Mouse (Mus musculus) c-Kit-positive CD71-positive TER-119-negative erythroid progenitor cells, embryonic 14.5 days (primary cell): Measurements from ENCODE around the gene Syncrip.

ENCODE experiments used
- DNase-seq: peaks from one replicate; pipeline ENCODE4 v3.0.0-alpha.2; 2013; ENCODE audit warnings: low read depth

The Syncrip gene

DNA sequence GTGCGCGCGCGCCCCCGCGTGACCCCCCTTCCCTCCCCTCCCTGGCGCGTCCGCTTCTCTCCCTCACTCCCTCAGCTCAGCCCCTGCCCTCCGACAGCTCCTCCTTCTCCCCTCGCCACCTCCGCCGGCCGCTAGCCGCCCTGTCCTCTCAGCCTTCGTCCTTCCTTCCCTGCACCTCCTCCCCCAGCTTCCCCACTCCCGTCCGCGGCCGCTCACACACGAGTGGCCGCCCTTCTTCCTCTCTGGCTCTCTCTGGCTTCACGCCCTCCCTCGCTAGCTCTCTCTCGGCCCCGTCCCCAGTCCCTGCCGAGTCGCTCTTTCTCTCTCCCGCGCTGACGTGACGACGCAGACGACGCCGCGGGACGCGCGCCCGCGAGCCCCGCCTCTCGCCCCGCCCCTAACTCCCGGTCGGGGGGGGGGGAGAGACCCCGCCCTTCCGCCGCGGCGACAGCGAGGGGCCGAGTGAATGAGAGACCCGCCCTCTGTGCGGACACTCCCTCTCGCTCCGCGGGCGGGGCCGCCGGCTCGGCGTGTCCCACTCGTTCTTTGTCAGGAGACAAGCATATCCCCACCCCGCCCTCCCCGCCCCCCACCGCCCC is at the start of gene Syncrip:
Gene Syncrip, minus strand, starts transcription at position 345 of the 599 bp plus-strand sequence.
- DNase-seq, result peak; percentile 83

GRCm38 (mm10) chr9:88529979-88530580 is 47.7 kb upstream of the Syncrip start:
- no peak for DNase-seq

- no peak for DNase-seq
Observed at GRCm38 (mm10) chr9:88529571-88529970, 47.2 kb upstream of the Syncrip start.

DNA sequence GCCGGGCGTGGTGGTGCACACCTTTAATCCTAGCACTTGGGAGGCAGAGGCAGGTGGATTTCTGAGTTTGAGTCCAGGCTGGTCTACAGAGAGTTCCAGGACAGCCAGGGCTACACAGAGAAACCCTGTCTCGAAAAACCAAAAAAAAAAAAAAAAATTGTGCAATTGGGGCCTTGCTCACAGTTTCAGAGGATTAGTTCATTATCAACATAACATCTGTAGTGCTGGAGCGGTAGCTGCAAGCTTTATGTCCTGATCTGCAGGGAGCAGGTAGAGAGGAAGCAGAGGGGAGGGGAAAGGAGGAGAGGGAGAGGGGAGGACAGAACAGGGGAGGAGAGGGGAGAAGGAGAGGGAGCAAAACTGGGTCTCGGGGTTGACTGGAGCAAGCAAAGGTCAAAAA is 46.4 kb upstream of the Syncrip start:
- DNase-seq, result no peak

GRCm38 (mm10) chr9:88527956-88528355 is 45.6 kb upstream of the Syncrip start:
- DNase-seq, result no peak

- no peak for DNase-seq
Observed at GRCm38 (mm10) chr9:88525341-88525740, 43.0 kb upstream of the Syncrip start.

DNA sequence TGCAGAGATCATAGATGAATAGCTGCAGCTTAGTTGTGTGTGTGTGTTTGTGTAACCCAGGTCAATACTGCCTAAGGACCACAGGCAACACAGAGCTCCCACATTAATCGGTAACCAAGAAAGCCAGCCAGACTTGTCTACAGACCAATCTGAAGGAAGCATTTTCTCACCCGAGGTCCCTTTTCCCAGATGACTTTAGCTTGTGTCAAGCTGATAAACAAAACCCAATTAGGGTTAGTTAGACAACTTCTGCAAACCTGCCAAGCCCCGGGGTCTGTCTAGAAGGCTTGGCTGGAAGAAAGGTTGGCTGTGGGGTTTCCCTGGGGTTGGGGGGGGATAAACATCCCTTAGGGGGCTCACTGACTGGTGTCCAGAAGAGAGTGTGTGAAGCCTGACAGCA is 42.4 kb upstream of the Syncrip start:
- no peak for DNase-seq

- no peak for DNase-seq
Observed at GRCm38 (mm10) chr9:88524367-88524766, 42.0 kb upstream of the Syncrip start.

DNA sequence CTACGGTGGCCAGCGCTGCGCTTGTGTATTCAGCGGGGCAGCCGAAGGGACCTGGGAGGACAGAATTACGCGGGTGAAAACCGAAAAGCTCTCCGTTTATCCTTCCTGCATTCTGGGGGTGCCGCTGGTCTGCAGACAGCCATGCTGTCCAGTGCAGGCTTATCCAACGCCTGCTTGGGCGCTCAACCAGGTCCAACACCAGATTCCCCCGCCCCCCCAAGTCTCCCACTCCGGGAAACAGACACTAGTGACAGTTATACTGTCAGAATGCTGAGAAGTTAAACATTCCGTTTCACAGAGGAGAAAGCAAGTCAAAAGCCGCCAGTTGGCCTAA is 40.9 kb upstream of the Syncrip start:
- no peak for DNase-seq

DNA sequence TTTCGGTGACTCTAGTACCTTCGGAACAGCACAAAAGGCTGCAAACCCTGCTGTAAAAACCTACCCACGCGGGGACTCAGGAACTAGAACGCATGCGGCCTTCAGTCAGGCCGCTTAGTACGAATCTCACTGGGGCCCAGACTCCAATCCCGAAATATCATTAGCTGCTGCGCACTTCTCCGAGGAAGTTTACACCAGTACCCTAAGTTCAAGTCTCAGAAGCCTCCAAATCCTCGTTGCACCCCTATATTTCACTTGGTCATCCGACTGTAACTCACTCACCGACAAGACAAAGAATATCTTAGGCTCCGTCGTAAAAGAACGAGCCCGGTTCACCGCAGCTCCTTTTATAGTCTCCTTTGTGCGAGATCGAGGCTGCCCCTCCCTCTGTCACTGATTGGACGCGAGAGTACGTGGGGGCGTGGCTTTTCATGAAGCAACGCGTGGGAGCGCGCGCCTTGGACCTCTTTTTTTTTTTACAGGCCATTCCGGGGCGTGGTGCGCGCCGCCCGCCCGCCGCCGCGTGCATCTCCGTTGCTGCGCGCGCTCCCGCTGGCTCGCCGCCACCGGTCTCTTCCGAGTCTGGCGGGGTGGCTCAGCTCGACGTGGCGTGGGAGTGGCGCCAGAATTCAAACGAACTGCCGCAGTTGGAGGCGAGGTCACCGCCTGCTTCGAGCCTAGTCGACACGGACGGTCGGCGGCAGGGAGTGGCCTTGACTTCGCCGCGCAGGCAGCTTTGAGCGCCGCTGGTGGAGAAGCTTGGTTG is 40.4 kb upstream of the Syncrip start:
- peak; percentile 94 for DNase-seq

GRCm38 (mm10) chr9:88521961-88522568 is 39.7 kb upstream of the Syncrip start:
- DNase-seq, result no peak

GRCm38 (mm10) chr9:88520849-88521483 is 38.6 kb upstream of the Syncrip start:
- no peak for DNase-seq

DNA sequence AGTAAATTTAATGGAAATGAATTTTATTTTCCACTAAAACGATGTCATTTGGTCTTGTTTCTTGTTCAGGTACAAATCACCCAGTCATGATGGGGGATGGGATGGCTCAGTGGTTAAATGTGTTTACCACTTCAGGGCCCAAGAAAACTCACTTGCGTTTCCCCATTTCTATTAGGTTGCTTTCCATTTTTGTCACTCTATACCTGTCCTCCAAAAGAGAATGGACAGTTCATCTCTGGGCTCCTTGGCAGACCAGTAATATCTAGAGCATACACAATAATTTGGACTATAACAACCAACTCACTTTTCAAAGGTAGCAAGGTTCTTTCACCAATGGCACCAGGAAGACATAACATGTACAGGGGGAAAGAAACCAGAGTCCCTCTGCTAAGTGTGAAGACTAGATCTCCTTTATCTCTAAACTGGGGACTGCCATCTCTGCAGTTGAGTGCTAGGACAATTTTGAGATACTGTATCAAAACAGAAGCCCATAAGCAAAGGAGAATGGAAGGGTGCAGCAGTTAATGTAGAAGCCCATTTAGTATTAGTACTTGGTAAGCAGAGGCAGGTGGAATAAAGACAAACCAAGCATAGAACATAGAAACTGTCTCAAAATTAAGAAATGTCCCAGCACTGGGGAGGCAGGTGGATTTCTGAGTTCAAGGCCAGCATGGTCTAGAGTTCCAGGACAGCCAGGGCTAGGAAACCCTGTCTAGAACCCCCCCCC is 37.9 kb upstream of the Syncrip start:
- peak; percentile 27 for DNase-seq

GRCm38 (mm10) chr9:88519390-88520121 is 37.2 kb upstream of the Syncrip start:
- no peak for DNase-seq

GRCm38 (mm10) chr9:88516361-88516995 is 34.1 kb upstream of the Syncrip start:
- no peak for DNase-seq

- no peak for DNase-seq
Observed at GRCm38 (mm10) chr9:88515546-88515945, 33.2 kb upstream of the Syncrip start.

GRCm38 (mm10) chr9:88501846-88502245 is 19.5 kb upstream of the Syncrip start:
- DNase-seq, result no peak

- no peak for DNase-seq
Observed at GRCm38 (mm10) chr9:88500112-88500511, 17.7 kb upstream of the Syncrip start.

DNA sequence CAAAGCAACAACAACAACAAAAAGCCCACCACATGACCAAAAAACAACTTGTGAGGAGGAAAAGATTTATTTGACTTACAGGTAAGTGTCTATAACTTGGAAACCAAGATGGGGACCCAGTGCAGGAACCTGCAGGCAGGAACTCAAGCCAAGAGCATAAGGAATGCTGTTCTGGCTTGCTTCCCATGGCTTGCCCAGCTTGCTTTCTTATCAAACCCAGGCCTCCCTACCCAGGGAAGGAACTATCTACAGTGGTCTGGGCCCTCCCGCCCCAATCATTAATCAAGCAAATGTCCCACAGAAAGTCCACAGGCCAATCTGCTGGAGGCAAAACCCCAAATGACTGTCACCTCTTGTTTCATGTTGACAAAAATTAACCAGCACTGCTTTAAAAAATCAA is 10.1 kb upstream of the Syncrip start:
- DNase-seq, result no peak

DNA sequence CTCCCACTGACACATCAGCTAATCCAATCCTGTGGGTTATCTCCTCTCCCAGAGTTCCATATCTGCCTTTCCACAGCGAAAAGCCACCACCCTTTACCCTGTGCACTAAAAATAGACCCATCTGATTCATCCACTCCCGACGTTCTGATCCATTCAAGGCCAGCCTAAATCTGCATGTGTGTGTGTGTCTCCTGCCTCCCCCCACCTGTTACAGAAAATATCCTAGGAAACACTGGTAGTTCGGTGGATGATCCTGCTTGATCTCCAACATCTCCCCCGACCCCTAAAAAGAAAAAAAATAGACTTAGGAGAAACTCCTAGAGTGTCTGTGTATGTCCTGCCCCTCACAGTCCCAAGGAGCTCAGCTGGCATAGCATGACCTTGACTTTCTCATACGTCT is 2.2 kb upstream of the Syncrip start:
- no peak for DNase-seq
